ENCODE assay signal across 21 mouse cellular contexts in the genomic region with DNA sequence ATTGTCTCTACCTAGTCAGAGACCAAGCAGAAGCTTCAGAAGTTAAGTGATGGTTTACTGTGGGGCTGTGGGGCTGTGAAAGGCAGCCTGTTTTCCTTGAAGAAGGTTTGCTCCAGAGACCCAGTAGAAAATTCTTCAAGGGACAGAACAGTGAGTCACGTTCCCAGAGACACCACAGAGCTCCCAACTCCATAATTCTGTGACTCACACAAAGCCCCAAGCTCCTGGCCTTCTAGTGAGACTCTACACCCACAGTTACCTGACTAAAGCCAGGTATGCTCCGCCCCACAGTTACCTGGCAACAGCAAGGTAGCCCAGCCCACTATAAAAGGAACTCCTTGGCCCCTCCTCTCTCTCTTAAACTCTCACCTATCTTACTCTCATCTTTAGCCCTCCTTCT. TPM values are rescaled to one million over a fixed set of nuclear protein-coding genes. Genes with fewer than 3 reads are reported as not detected.
A peak's percentile ranks its signal among the peaks of the same experiment; 100 is the strongest.
DNase-seq lines count a peak whose midpoint lies in the region; ATAC-seq and TF ChIP-seq lines count a peak whose summit lies in the region.
"Had no signal": no experiment of that assay in that cellular context is flagged by ENCODE, and none has a peak within 500 bp of the region (broad histone marks: within the 10 kb centered on the region; RNA-seq: fewer than 3 reads in every experiment).

No protein-coding gene starts in this region.

- H3K9me3 ChIP-seq in stomach, postnatal 0 days (ENCODE audit: control insufficient read depth, low read length), result no peaks in the 10 kb centered on the region
- H3K9me3 ChIP-seq: embryonic facial prominence, embryonic 13.5 days; embryonic facial prominence, embryonic 15.5 days; forebrain, embryonic 12.5 days had no signal

- no peak for TF ChIP-seq EP300 in stomach, postnatal 0 days (optimal IDR thresholded peaks at IDR 0.05)

- H3K4me1 ChIP-seq in stomach, postnatal 0 days (replicated peaks; ENCODE audit: control insufficient read depth, insufficient read depth), result no peaks in the 10 kb centered on the region
- H3K4me1 ChIP-seq: embryonic facial prominence, embryonic 13.5 days; embryonic facial prominence, embryonic 15.5 days; forebrain, embryonic 12.5 days had no signal

- H3K4me2 ChIP-seq in stomach, postnatal 0 days (replicated peaks; ENCODE audit: low read depth), result no peak overlapping the region
- H3K4me2 ChIP-seq: embryonic facial prominence, embryonic 13.5 days; embryonic facial prominence, embryonic 15.5 days; forebrain, embryonic 12.5 days had no signal

- peak; percentile 51; the same call in 1 of the 2 replicates for ATAC-seq in stomach, postnatal 0 days (ENCODE audit: low FRiP score, low TSS enrichment)
- ATAC-seq: forebrain, embryonic 14.5 days; forebrain, embryonic 16.5 days had no signal

- H3K9ac ChIP-seq in stomach, postnatal 0 days (ENCODE audit: low read length), result no peak overlapping the region
- H3K9ac ChIP-seq: embryonic facial prominence, embryonic 13.5 days; embryonic facial prominence, embryonic 15.5 days; forebrain, embryonic 12.5 days had no signal

- DNase-seq in 3T3-L1 (ENCODE audit: low read depth, low spot score) (peak; percentile 83), NIH3T3 (ENCODE audit: low read depth) (peak; percentile 11)
- peak; percentile 27 for DNase-seq in stomach, postnatal 0 days (ENCODE audit: low spot score)
- DNase-seq in lung, adult 18-20 months, result no peak
- DNase-seq in spleen, adult 18-20 months, result no peak
- no peak for DNase-seq in adrenal gland, postnatal 10 days
- DNase-seq: adrenal gland, adult 2 months; adrenal gland, postnatal 14 days; adrenal gland, postnatal 36 days; cerebellum, adult 11-12 months; cerebellum, adult 2 months; cerebellum, adult 9-10 months; cerebellum, postnatal 10 days; cerebellum, postnatal 25 days had no signal

- no peak overlapping the region for H3K27ac ChIP-seq in stomach, postnatal 0 days (replicated peaks)
- H3K27ac ChIP-seq: embryonic facial prominence, embryonic 13.5 days; embryonic facial prominence, embryonic 15.5 days; forebrain, embryonic 12.5 days had no signal

- no peaks in the 10 kb centered on the region for H3K36me3 ChIP-seq in stomach, postnatal 0 days (ENCODE audit: control insufficient read depth, insufficient read depth, low read length)
- H3K36me3 ChIP-seq: embryonic facial prominence, embryonic 13.5 days; embryonic facial prominence, embryonic 15.5 days; forebrain, embryonic 12.5 days had no signal

- no peak overlapping the region for H3K4me3 ChIP-seq in stomach, postnatal 0 days (ENCODE audit: low read depth, low read length)
- H3K4me3 ChIP-seq: embryonic facial prominence, embryonic 13.5 days; embryonic facial prominence, embryonic 15.5 days; forebrain, embryonic 12.5 days had no signal

- WGBS in stomach, postnatal 0 days, result 76% methylated on average over 2 of the region's 2 CpGs

- TF ChIP-seq CTCF in stomach, postnatal 0 days (IDR thresholded peaks at IDR 0.05; ENCODE audit: low read depth), result no peak

- no peaks in the 10 kb centered on the region for H3K27me3 ChIP-seq in stomach, postnatal 0 days (ENCODE audit: control insufficient read depth, insufficient read depth, low read length)
- H3K27me3 ChIP-seq: embryonic facial prominence, embryonic 13.5 days; embryonic facial prominence, embryonic 15.5 days; forebrain, embryonic 12.5 days had no signal

RNA-seq across cellular contexts. Expression of a gene that starts 54.6 kb away (rescaled TPM):
- 0.94 and 1.1 TPM in 2 replicates for polyA plus RNA-seq in stomach, postnatal 0 days (2015; fragmentation: Nextera tagmentation; extraction: Ambion mirVana)
- total RNA-seq in adrenal gland, postnatal 10 days (2021), result 1 to 10 TPM; 2.2 to 2.5 TPM
- total RNA-seq: MEL had no signal
- polyA plus RNA-seq: C2C12 had no signal

Comparison
In these comparisons a context has a peak if more than half of its experiments do, and no peak if none do; other contexts are left out.
1. DNase-seq: peak in 3T3-L1 (single experiment), NIH3T3 (single experiment) and stomach, postnatal 0 days (single experiment); none in lung, adult 18-20 months (0 of 2), spleen, adult 18-20 months (0 of 2) and adrenal gland, postnatal 10 days (single experiment).